Mouse (Mus musculus) heart, postnatal 14 days (tissue): ENCODE results near the gene Rpl12. TPM values are rescaled to one million over a fixed set of nuclear protein-coding genes. Genes with fewer than 3 reads are reported as not detected.
A peak's percentile ranks its signal among the peaks of the same experiment; 100 is the strongest.
"Not testable (repeated sequence)": the region's sequence is repeated elsewhere in the genome, so short reads cannot be mapped to it uniquely, and the experiment has no call there.

Experiments used
- DNase-seq, 2 experiments: peaks; one replicate each; pipeline ENCODE4 v3.0.0; 2021 to 2022
- intact Hi-C: fragments of 180-260 bp; cut with DNase I; formaldehyde crosslinking; loops from one replicate; pipeline ENCODE4 v1.15.1; 2025
- total RNA-seq, 2 experiments: library from RNA; stranded (reverse); gene quantifications; 2 replicates each; pipeline ENCODE4 v1.2.3; 2021

The Rpl12 gene
- total RNA-seq, 2 experiments from 2014 or later = 66.3 to 75.0 TPM

DNA sequence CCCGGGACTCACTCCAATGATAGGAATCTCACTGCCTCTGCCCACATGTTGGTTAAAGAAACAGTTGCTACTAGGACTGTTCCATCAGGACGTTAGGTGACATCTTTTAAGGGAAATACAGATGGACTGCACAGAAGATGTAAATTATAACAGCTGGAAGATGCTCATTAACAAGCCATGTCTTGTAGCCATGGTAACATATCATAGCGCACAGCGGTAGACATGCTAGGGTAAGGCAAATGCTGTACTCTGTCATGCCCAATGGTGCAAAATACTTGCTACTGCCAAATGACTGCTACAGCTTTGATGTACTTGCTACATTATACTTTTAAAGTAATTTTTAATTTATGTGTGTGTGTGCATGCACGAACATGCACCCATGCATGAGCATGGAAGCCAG lies 15.8 kb downstream of the Rpl12 start:
- intact Hi-C loops = no loop called here
- no peak for DNase-seq

DNA sequence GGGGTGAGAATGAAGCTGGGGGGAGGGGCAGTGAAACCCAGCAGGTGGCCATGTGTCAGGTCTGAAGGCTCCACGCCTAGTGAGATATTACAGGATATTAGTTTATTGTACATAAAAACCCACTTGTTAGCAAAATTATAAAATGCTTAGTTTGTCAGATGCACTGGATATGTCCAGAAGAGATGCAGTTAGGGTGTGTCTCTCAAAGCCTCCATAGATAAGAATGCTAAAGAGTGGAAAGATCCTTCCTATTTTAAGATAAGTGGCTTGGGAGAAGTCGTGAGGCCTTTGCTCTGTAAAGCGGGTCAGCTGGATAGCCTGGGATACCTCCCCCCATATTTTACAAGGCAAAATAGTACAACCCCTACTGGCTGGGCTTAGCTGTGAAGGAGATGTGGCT lies 17.3 kb downstream of the Rpl12 start:
- DNase-seq = no peak
- intact Hi-C loops = no loop called here

DNA sequence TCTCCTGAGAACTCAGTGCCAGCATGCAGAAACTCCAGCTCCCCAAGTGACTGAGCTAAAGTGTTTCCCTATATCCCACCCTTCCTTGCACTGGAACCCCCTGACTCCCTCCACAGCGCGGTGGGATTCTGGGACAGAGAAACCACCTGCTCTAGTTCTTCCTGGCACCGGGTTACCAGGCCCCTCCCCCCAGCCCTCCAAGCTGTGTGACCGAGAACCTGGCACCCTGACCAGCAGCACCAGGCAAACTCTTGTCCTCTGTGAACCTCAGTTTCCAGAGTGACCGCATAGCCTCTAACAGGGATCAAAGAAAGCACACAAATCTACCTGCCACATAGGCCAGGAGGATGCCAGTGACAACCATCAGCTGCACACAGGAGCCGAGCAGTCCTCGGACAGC lies 18.3 kb downstream of the Rpl12 start:
- DNase-seq = no peak
- intact Hi-C loops = loop anchor here (5.0 kb wide), 1 partner anchor 153 kb away; the partner anchor contains the start of gene Garnl3

DNA sequence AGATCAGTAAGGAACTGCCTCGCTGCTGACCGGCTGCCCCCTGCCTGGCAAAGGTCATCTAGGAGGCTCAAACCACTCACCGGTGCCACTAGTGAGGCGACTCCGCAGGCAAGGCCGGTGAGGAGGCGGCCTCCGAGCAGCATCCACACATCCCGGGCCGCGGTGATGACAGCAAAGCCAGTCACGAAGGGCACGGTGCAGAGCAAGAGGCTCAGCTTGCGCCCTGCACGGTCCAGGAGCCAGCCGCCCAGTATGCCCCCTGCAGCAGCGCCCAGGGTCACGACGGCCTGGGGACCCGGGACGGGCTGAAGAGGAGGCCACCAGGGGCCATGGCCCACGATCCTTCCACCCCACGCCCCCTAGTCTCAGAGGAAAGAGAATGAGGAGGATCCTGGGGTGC lies 19.9 kb downstream of the Rpl12 start:
- intact Hi-C loops = loop anchor here (5.0 kb wide), 1 partner anchor 151 kb away; the partner anchor contains the start of gene Garnl3
- peak in 1 of 2 experiments; percentile 39 for DNase-seq

DNA sequence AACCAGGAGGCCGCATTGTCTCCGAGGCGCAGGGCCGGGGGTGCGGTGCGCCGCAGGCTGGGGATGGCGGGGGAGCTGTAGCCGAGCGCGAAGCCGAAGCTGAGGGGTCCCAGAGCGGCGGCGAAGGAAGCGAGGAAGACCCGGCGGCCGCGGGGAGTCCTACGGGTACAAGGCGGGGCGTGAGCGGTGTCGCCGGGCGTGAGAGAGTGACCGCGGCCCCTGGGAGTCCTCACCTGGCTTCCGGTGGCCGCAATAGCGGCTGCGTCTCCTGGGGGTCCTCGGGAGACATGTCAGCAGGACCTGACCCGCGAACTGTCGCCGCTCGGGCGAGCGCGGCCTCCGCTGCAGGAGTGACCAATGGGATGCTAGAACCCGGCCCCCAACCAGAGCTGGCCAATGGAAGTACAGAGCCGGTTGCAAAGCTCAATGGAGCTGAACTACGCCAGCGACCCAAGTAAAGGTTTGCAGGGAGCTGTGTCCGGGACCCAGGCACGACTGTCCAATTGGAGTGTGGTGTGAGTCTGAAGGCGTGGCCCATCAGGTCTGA lies 20.4 kb downstream of the Rpl12 start, which contains the start of gene Slc2a8:
TSS of gene Slc2a8 (minus strand) at position 359 of the 547 bp plus-strand sequence.
- intact Hi-C loops = loop anchor here (5.0 kb wide), 1 partner anchor 151 kb away; the partner anchor contains the start of gene Garnl3
- peak; percentile 89 to 91 for DNase-seq

DNA sequence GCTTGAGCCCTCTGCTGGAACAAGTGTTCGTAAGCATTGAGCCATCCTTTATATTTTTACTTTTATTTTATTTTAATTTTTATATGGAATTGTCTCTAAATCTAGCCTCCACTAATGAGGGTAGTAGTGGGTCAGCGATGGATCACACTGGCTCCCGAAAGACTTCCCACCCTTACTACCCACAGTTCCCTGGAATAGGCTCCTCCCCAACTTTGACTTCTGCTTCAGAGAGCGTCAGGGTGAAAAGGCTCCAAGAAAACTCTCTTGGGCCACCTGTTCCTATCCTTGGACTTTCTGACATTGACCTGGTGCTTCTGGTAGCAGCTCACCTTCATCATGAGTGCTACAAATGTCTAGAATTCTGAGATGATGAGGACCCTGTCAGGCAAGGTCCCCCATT lies 21.3 kb downstream of the Rpl12 start:
- intact Hi-C loops = loop anchor here (5.0 kb wide), 1 partner anchor 150 kb away; the partner anchor contains the start of gene Garnl3
- DNase-seq = no peak

DNA sequence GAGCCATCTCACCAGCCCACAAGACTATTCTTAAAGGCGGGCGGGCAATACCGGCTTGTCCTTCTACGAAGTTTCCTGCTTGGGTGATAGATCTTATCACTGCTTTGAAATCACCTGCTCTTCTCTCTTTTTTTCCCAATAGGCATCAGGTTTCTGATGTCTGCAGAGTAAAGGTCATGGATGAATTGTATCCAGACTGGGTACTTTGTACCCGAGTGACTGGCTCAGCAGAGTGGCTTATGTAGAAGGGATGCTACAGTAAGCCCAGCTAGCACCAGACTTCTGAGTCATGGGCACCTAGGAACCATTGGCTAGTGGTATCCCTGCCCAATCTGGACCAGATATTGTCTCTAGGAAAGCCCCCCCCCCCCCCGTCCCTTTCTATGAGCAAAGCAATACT lies 22.3 kb downstream of the Rpl12 start:
- intact Hi-C loops = loop anchor here (1.0 to 5.0 kb wide), 2 partner anchors 41 to 149 kb away; partner anchors contain the start of gene Garnl3
- DNase-seq = no peak

DNA sequence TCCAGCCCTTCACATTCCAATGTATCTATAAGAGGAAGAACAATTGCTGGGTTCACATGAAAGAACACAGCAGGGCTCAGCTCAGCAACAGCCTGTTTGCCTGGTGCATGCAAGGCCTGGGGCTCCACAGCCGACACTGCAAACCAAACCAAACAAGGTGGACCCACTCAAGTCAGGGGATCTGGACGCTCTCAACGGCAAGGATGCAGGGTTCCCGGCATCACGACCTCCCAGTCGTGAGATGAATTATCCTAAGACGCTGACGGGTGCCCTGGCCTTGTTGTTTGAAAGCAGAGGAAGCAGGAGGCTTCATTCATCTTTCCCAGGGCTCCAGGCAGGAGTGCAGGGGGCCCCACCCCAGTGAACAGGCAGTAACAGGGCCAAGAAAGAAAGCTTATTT lies 24.5 kb downstream of the Rpl12 start:
- intact Hi-C loops = loop anchor here (5.0 kb wide), 1 partner anchor 366 kb away; no protein-coding TSS in a partner anchor
- DNase-seq = no peak

DNA sequence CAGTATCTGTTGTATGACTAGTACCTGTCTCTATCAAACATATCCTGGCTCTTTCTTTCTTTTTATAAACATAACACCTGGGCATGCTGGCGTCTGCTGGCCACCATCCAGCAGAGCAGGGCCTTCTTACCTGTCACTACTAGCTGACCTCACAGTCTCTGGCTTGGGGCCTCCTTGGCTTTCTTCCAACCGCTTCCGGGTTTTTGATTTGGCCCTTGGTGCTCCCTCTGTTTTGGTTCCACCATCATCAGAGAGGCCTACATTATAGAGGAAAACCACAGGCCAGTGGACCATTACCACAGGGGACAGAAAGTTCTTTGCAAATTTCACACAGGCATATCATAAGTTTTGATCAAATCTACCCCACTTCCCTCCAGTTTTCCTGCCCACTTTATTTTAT lies 28.0 kb downstream of the Rpl12 start:
- intact Hi-C loops = loop anchor here (5.0 kb wide), 1 partner anchor 363 kb away; no protein-coding TSS in a partner anchor
- DNase-seq = no peak

DNA sequence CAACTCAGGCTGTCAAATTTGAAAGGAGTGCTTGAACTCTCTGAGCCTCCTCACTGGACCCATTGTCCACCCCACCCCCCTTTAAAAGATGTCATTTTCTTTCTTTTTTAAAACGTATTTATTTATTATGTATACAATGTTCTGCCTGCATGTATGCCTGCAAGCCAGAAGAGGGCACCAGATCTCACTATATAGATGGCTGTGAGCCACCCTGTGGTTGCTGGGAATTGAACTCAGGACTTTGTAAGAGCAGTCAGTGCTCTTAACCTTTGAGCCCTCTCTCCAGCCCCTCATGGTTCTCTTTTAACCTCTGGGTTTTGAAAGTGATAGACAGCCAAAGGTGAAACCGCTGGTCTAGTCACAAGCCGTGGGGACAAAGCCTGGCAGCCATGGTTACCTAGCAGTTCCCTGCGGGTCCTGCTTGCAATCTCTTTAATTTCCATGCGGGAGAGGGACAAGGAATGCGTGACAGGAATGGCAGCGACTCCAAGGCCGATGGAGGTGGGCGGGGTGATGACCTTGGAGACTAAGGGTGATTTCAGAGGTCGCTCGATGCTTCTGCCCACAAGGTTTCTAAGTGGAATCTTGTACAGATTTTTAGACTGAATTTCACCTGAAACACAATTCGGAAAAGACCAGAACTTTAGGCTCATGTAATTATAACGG lies 28.9 kb downstream of the Rpl12 start:
- intact Hi-C loops = no loop called here
- DNase-seq = no peak

DNA sequence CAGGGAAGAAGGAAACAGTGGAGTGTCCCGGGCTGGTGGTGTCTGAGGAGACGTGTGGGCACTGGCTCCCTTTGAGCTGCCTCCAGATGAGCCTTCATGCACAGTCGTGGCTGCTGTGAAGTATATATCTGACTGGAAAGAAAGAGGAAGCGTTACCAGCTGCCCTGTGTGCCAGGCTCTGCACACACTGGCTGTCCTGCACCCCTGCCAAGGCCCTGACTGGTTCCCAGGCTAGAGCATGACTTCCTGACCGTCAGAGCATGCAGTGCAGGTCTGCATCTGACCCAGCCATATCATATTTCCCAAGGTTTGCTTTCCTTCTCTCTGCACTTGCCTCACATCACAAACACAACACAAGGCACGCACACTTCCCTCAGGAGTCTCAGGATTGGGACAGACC lies 30.8 kb downstream of the Rpl12 start:
- intact Hi-C loops = no loop called here
- DNase-seq = no peak

DNA sequence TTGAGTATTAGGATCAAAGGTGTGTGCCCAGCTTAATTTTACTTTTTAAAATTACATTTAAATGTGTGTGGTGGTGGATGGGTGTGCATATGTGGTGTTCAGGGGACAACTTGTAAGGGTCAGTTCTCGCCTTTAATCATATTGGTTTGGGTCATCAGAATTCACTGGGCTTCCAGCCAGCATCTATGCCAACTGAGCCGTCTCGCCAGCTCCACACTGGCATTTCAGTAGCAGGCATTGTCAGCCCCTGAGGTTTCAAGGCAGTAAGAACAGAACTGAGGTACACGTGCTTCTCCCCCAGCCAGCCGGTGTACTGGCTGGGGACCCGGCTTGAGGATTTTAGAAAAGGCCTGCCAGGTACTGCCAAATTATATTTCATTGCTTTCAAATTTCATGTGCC lies 35.7 kb downstream of the Rpl12 start:
- intact Hi-C loops = no loop called here
- no peak for DNase-seq

DNA sequence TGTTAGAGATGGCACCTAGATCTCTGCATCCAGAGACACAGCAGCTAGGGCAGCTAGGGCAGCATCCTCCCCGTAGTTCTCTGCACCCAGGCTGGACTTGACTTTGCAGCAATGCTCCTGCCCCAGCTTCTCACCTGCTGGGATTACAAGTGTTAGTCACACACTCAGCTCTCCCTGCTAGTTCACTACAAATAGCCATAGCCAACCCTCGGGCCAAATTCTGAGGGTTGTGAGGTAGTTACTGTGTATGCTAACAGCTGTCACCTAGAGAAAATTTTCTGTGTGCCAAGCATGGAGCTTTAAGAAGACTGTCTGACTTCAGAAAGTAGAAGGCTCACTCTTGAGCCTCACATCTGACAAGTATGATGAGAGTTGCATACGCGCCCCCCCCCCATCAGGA lies 36.4 kb downstream of the Rpl12 start:
- intact Hi-C loops = no loop called here
- no peak for DNase-seq

DNA sequence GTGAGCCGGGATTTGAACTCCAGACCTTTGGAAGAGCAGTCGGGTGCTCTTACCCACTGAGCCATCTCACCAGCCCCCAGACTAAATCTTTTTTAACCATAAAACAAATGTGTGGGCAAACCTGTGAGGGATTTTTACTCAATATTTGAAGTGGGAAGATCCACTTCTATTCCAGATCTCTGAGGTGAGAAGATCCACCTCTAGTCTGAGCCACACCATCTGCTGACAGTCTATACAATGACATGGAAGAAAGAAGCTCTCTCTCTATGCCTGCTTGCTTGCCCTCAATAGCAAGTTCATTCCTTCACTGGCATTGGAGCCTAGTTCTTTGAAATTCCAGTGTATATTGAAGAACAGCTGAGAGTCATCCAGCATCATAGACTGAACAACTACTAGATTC lies 38.4 kb downstream of the Rpl12 start:
- intact Hi-C loops = no loop called here
- DNase-seq = no peak

DNA sequence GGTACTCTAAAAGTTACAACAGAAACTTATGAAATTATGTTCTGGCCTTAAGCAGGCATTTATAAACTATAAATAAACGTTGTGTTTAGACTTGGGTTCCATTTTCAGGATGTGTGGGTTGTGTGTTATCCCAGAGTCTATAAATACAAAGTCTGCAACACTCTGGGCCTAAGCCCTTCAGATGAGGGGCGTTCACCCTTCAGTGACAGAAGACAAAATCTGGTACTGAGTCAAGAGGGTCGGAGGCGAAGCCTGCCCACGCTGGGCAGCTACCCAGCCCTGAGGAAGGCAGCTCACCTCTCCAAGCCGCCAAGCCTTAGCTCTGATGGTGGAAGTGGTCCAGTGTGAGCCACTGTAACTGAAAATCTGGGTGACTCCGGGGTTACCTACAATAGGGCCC lies 40.8 kb downstream of the Rpl12 start:
- no peak for DNase-seq
- intact Hi-C loops = no loop called here

DNA sequence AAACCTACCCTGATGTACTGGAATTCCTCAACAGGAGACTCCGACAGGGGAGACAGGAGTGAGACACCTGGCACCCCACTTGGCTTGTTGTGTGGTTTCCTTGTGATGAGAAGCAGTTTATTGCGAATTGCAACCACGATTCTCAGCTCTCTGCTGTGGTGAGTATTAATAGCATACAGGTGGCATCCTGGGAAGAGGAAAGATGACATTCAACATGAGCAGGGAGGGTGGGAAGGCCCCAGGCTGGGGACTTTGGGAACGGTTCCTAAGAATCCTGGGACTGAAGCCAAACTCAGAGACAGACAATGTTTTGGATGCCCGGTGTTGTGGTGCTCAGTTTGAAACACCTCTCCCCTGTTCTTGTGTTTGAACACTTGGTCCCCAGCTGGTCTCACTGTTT lies 43.7 kb downstream of the Rpl12 start:
- intact Hi-C loops = no loop called here
- DNase-seq = peak in 1 of 2 experiments; percentile 14

DNA sequence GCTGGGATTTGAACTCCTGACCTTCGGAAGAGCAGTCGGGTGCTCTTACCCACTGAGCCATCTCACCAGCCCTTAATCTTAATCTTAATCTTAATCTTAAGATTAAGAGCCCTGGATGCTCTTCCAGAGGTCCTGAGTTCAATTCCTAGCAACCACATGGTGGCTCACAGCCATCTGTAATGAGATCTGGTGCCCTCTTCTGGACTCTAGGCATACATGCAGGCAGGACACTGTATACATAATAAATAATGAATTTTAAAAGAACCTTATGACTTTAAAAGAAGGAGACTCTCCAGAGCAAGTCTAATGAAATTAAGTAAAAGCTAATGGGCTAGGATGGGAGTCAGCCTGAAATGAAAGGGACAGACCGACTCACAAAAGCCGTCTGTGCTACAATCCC lies 47.7 kb downstream of the Rpl12 start:
- DNase-seq, intact Hi-C loops: not testable (repeated sequence)

DNA sequence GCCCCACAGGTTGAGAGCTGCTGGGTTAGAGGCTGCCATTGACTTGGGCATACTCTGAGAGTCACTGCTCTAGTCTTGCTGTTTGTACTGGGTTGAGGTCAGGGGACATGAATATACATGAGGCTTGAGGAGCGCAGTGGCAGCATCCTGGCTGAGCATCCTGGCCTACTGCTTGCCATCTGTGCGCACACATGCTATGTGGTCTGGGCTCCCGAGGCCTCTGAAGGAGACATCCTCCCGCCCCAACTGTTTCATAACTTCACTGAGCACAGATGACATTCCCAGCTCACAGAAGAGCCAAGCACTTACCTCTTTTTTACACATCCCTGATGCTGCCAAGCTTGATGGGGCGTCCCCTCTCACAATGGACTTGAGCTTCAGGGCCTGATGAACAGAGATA lies 53.5 kb downstream of the Rpl12 start:
- intact Hi-C loops = no loop called here
- no peak for DNase-seq
